ENCODE assay signal across 22 mouse cellular contexts in genomic region chr9:54537030-54537429, GRCm38 (mm10). TPM values are rescaled to one million over a fixed set of nuclear protein-coding genes. Genes with fewer than 3 reads are reported as not detected.
DNase-seq lines count a peak whose midpoint lies in the region; ATAC-seq lines count a peak whose summit lies in the region.
"Had no signal": no experiment of that assay in that cellular context is flagged by ENCODE, and none has a peak within 500 bp of the region (broad histone marks: within the 10 kb centered on the region; RNA-seq: fewer than 3 reads in every experiment).

No protein-coding gene starts in this region.

- ATAC-seq in neural tube, embryonic 13.5 days (ENCODE audit: low read depth): no peak
- no peak for ATAC-seq in neural tube, embryonic 15.5 days (ENCODE audit: low FRiP score)

- WGBS in neural tube, embryonic 13.5 days: 28% methylated on average over 4 of the region's 4 CpGs
- WGBS in neural tube, embryonic 15.5 days: 23% methylated on average over 4 of the region's 4 CpGs

- H3K9ac ChIP-seq in neural tube, embryonic 13.5 days: no peak overlapping the region
- H3K9ac ChIP-seq in neural tube, embryonic 15.5 days (replicated peaks): no peak overlapping the region
- H3K9ac ChIP-seq: hindbrain, embryonic 13.5 days; stomach, embryonic 15.5 days had no signal

- no peak overlapping the region for H3K4me2 ChIP-seq in neural tube, embryonic 13.5 days
- no peak overlapping the region for H3K4me2 ChIP-seq in neural tube, embryonic 15.5 days
- H3K4me2 ChIP-seq: hindbrain, embryonic 13.5 days; liver, embryonic 11.5 days; stomach, embryonic 15.5 days had no signal

- peaks cover 25% of the 10 kb centered on the region for H3K4me1 ChIP-seq in neural tube, embryonic 13.5 days (replicated peaks)
- peaks cover 11% of the 10 kb centered on the region for H3K4me1 ChIP-seq in neural tube, embryonic 15.5 days
- H3K4me1 ChIP-seq: stomach, embryonic 15.5 days had no signal

- intact Hi-C loops in heart, postnatal 14 days (cut with DNase I): no loop called here

- no peaks in the 10 kb centered on the region for H3K36me3 ChIP-seq in neural tube, embryonic 13.5 days
- H3K36me3 ChIP-seq in neural tube, embryonic 15.5 days: no peaks in the 10 kb centered on the region
- H3K36me3 ChIP-seq: G1E; hindbrain, embryonic 13.5 days; stomach, embryonic 15.5 days had no signal

- no peaks in the 10 kb centered on the region for H3K9me3 ChIP-seq in neural tube, embryonic 13.5 days
- no peaks in the 10 kb centered on the region for H3K9me3 ChIP-seq in neural tube, embryonic 15.5 days (replicated peaks)
- H3K9me3 ChIP-seq: G1E; hindbrain, embryonic 13.5 days; stomach, embryonic 15.5 days had no signal

- no peaks in the 10 kb centered on the region for H3K27me3 ChIP-seq in neural tube, embryonic 13.5 days
- H3K27me3 ChIP-seq in neural tube, embryonic 15.5 days (replicated peaks): 0 out of 2 replicates have a peak, but pooled peaks cover 3% of the 10 kb centered on the region
- H3K27me3 ChIP-seq: hindbrain, embryonic 13.5 days; stomach, embryonic 15.5 days had no signal

- H3K27ac ChIP-seq in neural tube, embryonic 13.5 days (replicated peaks): peak overlapping the region; percentile 28
- H3K27ac ChIP-seq in neural tube, embryonic 15.5 days (replicated peaks): no peak overlapping the region
- H3K27ac ChIP-seq: heart, adult 2 months; hindbrain, embryonic 13.5 days; stomach, embryonic 15.5 days had no signal

- DNase-seq in heart, adult 11 months: peak; percentile 30
- DNase-seq in heart, postnatal 14 days: no peak
- DNase-seq in layer of hippocampus, adult 18-20 months (ENCODE audit: low spot score in 2 of 2): peak; percentile 69 to 91
- DNase-seq in right cerebral cortex, postnatal 36 days (ENCODE audit: low spot score in 2 of 2): peak; percentile 44 to 50
- DNase-seq in lung, postnatal 4 days: no peak
- DNase-seq: adrenal gland, adult 2 months; cerebellum, adult 2 months; heart, adult 2 months; kidney, adult 18-20 months; kidney, postnatal 25 days; thymus, postnatal 14 days had no signal

- no peak overlapping the region for H3K4me3 ChIP-seq in neural tube, embryonic 13.5 days
- H3K4me3 ChIP-seq in neural tube, embryonic 15.5 days (replicated peaks): no peak overlapping the region
- H3K4me3 ChIP-seq: heart, adult 2 months; hindbrain, embryonic 13.5 days; stomach, embryonic 15.5 days had no signal

RNA-seq across cellular contexts. Expression of gene Sh2d7, which starts 1.8 kb away (rescaled TPM):
- total RNA-seq in heart, postnatal 14 days (2021): not detected
- polyA plus RNA-seq in neural tube, embryonic 13.5 days (2015; fragmentation: Nextera tagmentation; extraction: Ambion mirVana): not detected in 2 replicates
- polyA plus RNA-seq in neural tube, embryonic 15.5 days (2015; fragmentation: Nextera tagmentation; extraction: Ambion mirVana): 0.13 TPM in 1 of 2 replicates, not detected in the other
- under 1 TPM in 1 of 2 experiments, not detected in 1; 0.10 TPM for total RNA-seq in layer of hippocampus, adult 18-20 months (2021)
- total RNA-seq: adrenal gland, adult 2 months; gastrocnemius, adult 18-20 months; heart, adult 2 months; left cerebral cortex, postnatal 25 days; megakaryocyte, adult 5-6 weeks had no signal
- polyA plus RNA-seq: adrenal gland, adult 2 months; cerebellum, adult 2 months; G1E; heart, embryonic 16.5 days; liver, embryonic 11.5 days; lung, embryonic 16.5 days; stomach, embryonic 15.5 days had no signal

RNA-seq across cellular contexts. Expression of gene Cib2, which starts 23.0 kb away (rescaled TPM):
- 1 to 10 TPM in 1 of 2 experiments, under 1 TPM in 1; 0.71 to 3.4 TPM for total RNA-seq in heart, postnatal 14 days (2021)
- 45.9 and 46.2 TPM in 2 replicates for polyA plus RNA-seq in neural tube, embryonic 13.5 days (2015; fragmentation: Nextera tagmentation; extraction: Ambion mirVana)
- polyA plus RNA-seq in neural tube, embryonic 15.5 days (2015; fragmentation: Nextera tagmentation; extraction: Ambion mirVana): 63.6 and 76.2 TPM in 2 replicates
- total RNA-seq in layer of hippocampus, adult 18-20 months (2021): 10 to 100 TPM; 23.8 to 24.7 TPM
- total RNA-seq: G1E had no signal

RNA-seq across cellular contexts. Expression of gene Dmxl2, which starts 35.6 kb away (rescaled TPM):
- total RNA-seq in heart, postnatal 14 days (2021): 10 to 100 TPM; 18.3 to 20.2 TPM
- 43.7 and 48.2 TPM in 2 replicates for polyA plus RNA-seq in neural tube, embryonic 13.5 days (2015; fragmentation: Nextera tagmentation; extraction: Ambion mirVana)
- polyA plus RNA-seq in neural tube, embryonic 15.5 days (2015; fragmentation: Nextera tagmentation; extraction: Ambion mirVana): 55.3 and 60.5 TPM in 2 replicates
- total RNA-seq in layer of hippocampus, adult 18-20 months (2021): 100 to 1,000 TPM; 192 to 201 TPM
- polyA plus RNA-seq: G1E had no signal

RNA-seq across cellular contexts. Expression of gene Idh3a, which starts 49.1 kb away (rescaled TPM):
- 100 to 1,000 TPM; 581 to 585 TPM for total RNA-seq in heart, postnatal 14 days (2021)
- polyA plus RNA-seq in neural tube, embryonic 13.5 days (2015; fragmentation: Nextera tagmentation; extraction: Ambion mirVana): 121 and 122 TPM in 2 replicates
- polyA plus RNA-seq in neural tube, embryonic 15.5 days (2015; fragmentation: Nextera tagmentation; extraction: Ambion mirVana): 167 and 173 TPM in 2 replicates
- 100 to 1,000 TPM; 172 to 174 TPM for total RNA-seq in layer of hippocampus, adult 18-20 months (2021)

Comparison
In these comparisons a context has a peak if more than half of its experiments do, and no peak if none do; other contexts are left out.
1. DNase-seq: peak in heart, adult 11 months (single experiment), layer of hippocampus, adult 18-20 months (2 of 2) and right cerebral cortex, postnatal 36 days (2 of 2); none in heart, postnatal 14 days (0 of 2) and lung, postnatal 4 days (0 of 2).
2. RNA of gene Cib2, which starts 23.0 kb away (total RNA-seq): 23.8 to 24.7 TPM in layer of hippocampus, adult 18-20 months; 0.71 to 3.4 TPM in heart, postnatal 14 days; every median in the first group is over 4 times any median in the second.
3. RNA of gene Dmxl2, which starts 35.6 kb away (total RNA-seq): 192 to 201 TPM in layer of hippocampus, adult 18-20 months; 18.3 to 20.2 TPM in heart, postnatal 14 days; every median in the first group is over 4 times any median in the second.